Mouse (Mus musculus) naive thymus-derived CD4-positive, alpha-beta T cell, adult 2 months (primary cell): ENCODE results near the gene Plppr3.
A peak's percentile ranks its signal among the peaks of the same experiment; 100 is the strongest.

Source experiments
- DNase-seq: peaks from one replicate; pipeline ENCODE4 v3.0.0-alpha.2; 2011; ENCODE audit warnings: low read depth

The Plppr3 gene

GRCm38 (mm10) chr10:79874290-79874862 is at the start of gene Plppr3, which contains the start of gene Prtn3:
Gene Plppr3, minus strand, starts transcription at chr10:79874634.
Gene Prtn3, plus strand, starts transcription at chr10:79874476.
- DNase-seq = peak; percentile 37

- DNase-seq = no peak
Measured at GRCm38 (mm10) chr10:79921572-79921971, 47.1 kb upstream of the Plppr3 start.

- DNase-seq = peak; percentile 40
Measured at GRCm38 (mm10) chr10:79920958-79921535, 46.6 kb upstream of the Plppr3 start, which contains the start of gene R3hdm4. Gene R3hdm4, minus strand, starts transcription at chr10:79921208.

GRCm38 (mm10) chr10:79920056-79920890 is 45.8 kb upstream of the Plppr3 start:
- DNase-seq = no peak

- peak; percentile 44 for DNase-seq
Measured at GRCm38 (mm10) chr10:79919251-79919849, 44.9 kb upstream of the Plppr3 start.

GRCm38 (mm10) chr10:79918231-79919078 is 44.0 kb upstream of the Plppr3 start:
- DNase-seq = no peak

- no peak for DNase-seq
Measured at GRCm38 (mm10) chr10:79917532-79918100, 43.2 kb upstream of the Plppr3 start.

GRCm38 (mm10) chr10:79916808-79917531 is 42.5 kb upstream of the Plppr3 start, which contains the start of gene Kiss1r:
Gene Kiss1r, plus strand, starts transcription at chr10:79916971.
- DNase-seq = peak; percentile 82

- no peak for DNase-seq
Measured at GRCm38 (mm10) chr10:79916081-79916480, 41.6 kb upstream of the Plppr3 start.

GRCm38 (mm10) chr10:79914948-79915596 is 40.6 kb upstream of the Plppr3 start:
- no peak for DNase-seq

GRCm38 (mm10) chr10:79914131-79914947 is 39.9 kb upstream of the Plppr3 start:
- DNase-seq = no peak

GRCm38 (mm10) chr10:79912412-79912811 is 38.0 kb upstream of the Plppr3 start:
- DNase-seq = no peak

GRCm38 (mm10) chr10:79910556-79910955 is 36.1 kb upstream of the Plppr3 start, which contains the start of gene Gm26602:
Gene Gm26602, plus strand, starts transcription at chr10:79910856.
- DNase-seq = no peak

GRCm38 (mm10) chr10:79909092-79909922 is 34.9 kb upstream of the Plppr3 start:
- no peak for DNase-seq

GRCm38 (mm10) chr10:79908167-79909091 is 34.0 kb upstream of the Plppr3 start, which contains the start of gene Med16:
Gene Med16, minus strand, starts transcription at chr10:79908923.
- peak; percentile 98 for DNase-seq

GRCm38 (mm10) chr10:79907415-79907814 is 33.0 kb upstream of the Plppr3 start:
- no peak for DNase-seq

GRCm38 (mm10) chr10:79906712-79907111 is 32.3 kb upstream of the Plppr3 start:
- no peak for DNase-seq
